9 mouse cellular contexts compared by ENCODE assay signal in the genomic region with DNA sequence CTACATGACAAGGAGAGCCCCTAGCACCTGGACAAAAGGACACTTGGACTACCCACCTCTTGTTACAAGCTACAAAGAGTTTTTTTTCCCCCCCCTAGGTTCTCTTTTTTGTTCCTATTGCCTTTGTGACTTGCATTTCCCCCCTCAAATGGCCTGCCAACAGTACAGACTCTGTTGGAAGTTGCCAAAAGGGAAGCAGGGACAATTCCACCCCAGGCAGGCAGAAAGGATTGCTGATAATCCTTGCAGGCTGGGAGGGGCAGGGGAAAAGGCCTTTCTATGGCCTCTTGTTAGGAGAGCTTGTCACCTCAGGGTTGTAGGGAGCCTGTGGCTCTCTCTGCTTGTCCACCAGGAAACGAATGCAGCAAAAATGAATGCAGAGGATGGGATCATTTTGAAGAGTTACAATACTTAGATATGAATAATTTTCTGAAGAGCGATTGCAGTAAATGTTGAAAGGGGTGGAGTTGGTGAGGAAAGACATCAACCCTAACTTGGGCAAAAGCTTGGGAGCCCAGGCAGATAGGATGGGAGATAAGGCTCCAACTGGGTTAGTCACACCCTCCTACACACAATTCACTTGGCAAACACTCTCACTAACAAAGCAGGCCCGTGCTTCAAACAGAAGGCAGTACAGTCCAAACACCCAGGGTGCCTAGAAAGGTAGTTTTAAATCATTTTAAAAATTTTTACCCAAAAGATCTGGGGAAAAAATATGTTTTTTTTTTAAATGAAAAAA. TPM values are rescaled to one million over a fixed set of nuclear protein-coding genes. Genes with fewer than 3 reads are reported as not detected.
DNase-seq lines count a peak whose midpoint lies in the region; ATAC-seq lines count a peak whose summit lies in the region.
"Had no signal": no experiment of that assay in that cellular context is flagged by ENCODE, and none has a peak within 500 bp of the region (broad histone marks: within the 10 kb centered on the region; RNA-seq: fewer than 3 reads in every experiment).

No protein-coding gene starts in this region.

- no peak overlapping the region for H3K4me3 ChIP-seq in embryonic facial prominence, embryonic 11.5 days (ENCODE audit: low read depth, low read length)
- no peak overlapping the region for H3K4me3 ChIP-seq in heart, embryonic 15.5 days
- H3K4me3 ChIP-seq: megakaryocyte, embryonic 14.5 days had no signal

- H3K36me3 ChIP-seq in embryonic facial prominence, embryonic 11.5 days (replicated peaks; ENCODE audit: control insufficient read depth, insufficient read depth, low read depth, low read length), result no peaks in the 10 kb centered on the region
- H3K36me3 ChIP-seq in heart, embryonic 15.5 days, result no peaks in the 10 kb centered on the region

- H3K9me3 ChIP-seq in embryonic facial prominence, embryonic 11.5 days (replicated peaks; ENCODE audit: control insufficient read depth, low read length), result no peaks in the 10 kb centered on the region
- H3K9me3 ChIP-seq in heart, embryonic 15.5 days (replicated peaks), result no peaks in the 10 kb centered on the region

- DNase-seq in layer of hippocampus, adult 18-20 months (ENCODE audit: low spot score in 2 of 2), result peak; percentile 50 to 82
- DNase-seq in layer of hippocampus, postnatal 36 days, result no peak
- peak; percentile 11 for DNase-seq in embryonic facial prominence, embryonic 11.5 days (ENCODE audit: low spot score)
- DNase-seq in lung, postnatal 25 days (ENCODE audit: low spot score), result peak; percentile 61
- DNase-seq in spleen, postnatal 10 days (ENCODE audit: low spot score in 2 of 2), result no peak
- no peak for DNase-seq in adrenal gland, adult (ENCODE audit: inconsistent age in 2 of 2, low spot score in 1 of 2)
- DNase-seq in gastrocnemius, postnatal 4 days (ENCODE audit: low spot score in 2 of 2), result no peak

- WGBS in embryonic facial prominence, embryonic 11.5 days, result 21% methylated on average over 3 of the region's 3 CpGs
- 27% methylated on average over 3 of the region's 3 CpGs for WGBS in heart, embryonic 15.5 days

- H3K27me3 ChIP-seq in embryonic facial prominence, embryonic 11.5 days (ENCODE audit: control insufficient read depth, insufficient read depth, low read length), result no peaks in the 10 kb centered on the region
- no peaks in the 10 kb centered on the region for H3K27me3 ChIP-seq in heart, embryonic 15.5 days
- H3K27me3 ChIP-seq: megakaryocyte, embryonic 14.5 days had no signal

- H3K9ac ChIP-seq in embryonic facial prominence, embryonic 11.5 days (replicated peaks; ENCODE audit: low read length), result no peak overlapping the region
- H3K9ac ChIP-seq in heart, embryonic 15.5 days, result no peak overlapping the region

- no peaks in the 10 kb centered on the region for H3K4me1 ChIP-seq in embryonic facial prominence, embryonic 11.5 days (ENCODE audit: control insufficient read depth, insufficient read depth, low read length)
- peaks cover 14% of the 10 kb centered on the region for H3K4me1 ChIP-seq in heart, embryonic 15.5 days (replicated peaks)
- H3K4me1 ChIP-seq: megakaryocyte, embryonic 14.5 days had no signal

- H3K4me2 ChIP-seq in embryonic facial prominence, embryonic 11.5 days (ENCODE audit: low read depth, low read length), result no peak overlapping the region
- no peak overlapping the region for H3K4me2 ChIP-seq in heart, embryonic 15.5 days

- ATAC-seq in embryonic facial prominence, embryonic 11.5 days (replicated peaks; ENCODE audit: insufficient number of reproducible peaks, low FRiP score, low TSS enrichment, low read depth), result no peak
- ATAC-seq in heart, embryonic 15.5 days (replicated peaks; ENCODE audit: insufficient number of reproducible peaks, insufficient read depth, low FRiP score, low read depth), result peak; percentile 66; the same call in 1 of the 2 replicates

- H3K27ac ChIP-seq in embryonic facial prominence, embryonic 11.5 days (replicated peaks; ENCODE audit: low read depth, low read length), result no peak overlapping the region
- H3K27ac ChIP-seq in heart, embryonic 15.5 days, result peak overlapping the region; percentile 71

RNA-seq across cellular contexts. Expression of a gene that starts 52.8 kb away (rescaled TPM):
- total RNA-seq in layer of hippocampus, adult 18-20 months (2021), result 100 to 1,000 TPM; 274 to 323 TPM
- total RNA-seq in layer of hippocampus, postnatal 36 days (2021), result 100 to 1,000 TPM; 298 to 325 TPM
- polyA plus RNA-seq in embryonic facial prominence, embryonic 11.5 days (2014; fragmentation: Nextera tagmentation; extraction: Ambion mirVana), result 28.8 and 30.4 TPM in 2 replicates
- 6.9 and 8.6 TPM in 2 replicates for polyA plus RNA-seq in heart, embryonic 15.5 days (2015; fragmentation: Nextera tagmentation; extraction: Ambion mirVana)
- 10 to 100 TPM; 10.7 to 12.8 TPM for total RNA-seq in gastrocnemius, postnatal 4 days (2021)

Comparison
In these comparisons a context has a peak if more than half of its experiments do, and no peak if none do; other contexts are left out.
1. DNase-seq: peak in layer of hippocampus, adult 18-20 months (2 of 2), embryonic facial prominence, embryonic 11.5 days (single experiment) and lung, postnatal 25 days (single experiment); none in layer of hippocampus, postnatal 36 days (0 of 2), spleen, postnatal 10 days (0 of 2), adrenal gland, adult (0 of 2) and gastrocnemius, postnatal 4 days (0 of 2).
2. RNA of a gene that starts 52.8 kb away (total RNA-seq): 298 to 325 TPM in layer of hippocampus, postnatal 36 days and 274 to 323 TPM in layer of hippocampus, adult 18-20 months; 10.7 to 12.8 TPM in gastrocnemius, postnatal 4 days; every median in the first group is over 10 times any median in the second.